Mouse (Mus musculus): ENCODE results near the gene Prkcd. TPM values are rescaled to one million over a fixed set of nuclear protein-coding genes. Genes with fewer than 3 reads are reported as not detected.
A peak's percentile ranks its signal among the peaks of the same experiment; 100 is the strongest.

Gene Prkcd
- polyA plus RNA-seq, 1 experiment from 2014 or later, result 62.8 TPM

DNA sequence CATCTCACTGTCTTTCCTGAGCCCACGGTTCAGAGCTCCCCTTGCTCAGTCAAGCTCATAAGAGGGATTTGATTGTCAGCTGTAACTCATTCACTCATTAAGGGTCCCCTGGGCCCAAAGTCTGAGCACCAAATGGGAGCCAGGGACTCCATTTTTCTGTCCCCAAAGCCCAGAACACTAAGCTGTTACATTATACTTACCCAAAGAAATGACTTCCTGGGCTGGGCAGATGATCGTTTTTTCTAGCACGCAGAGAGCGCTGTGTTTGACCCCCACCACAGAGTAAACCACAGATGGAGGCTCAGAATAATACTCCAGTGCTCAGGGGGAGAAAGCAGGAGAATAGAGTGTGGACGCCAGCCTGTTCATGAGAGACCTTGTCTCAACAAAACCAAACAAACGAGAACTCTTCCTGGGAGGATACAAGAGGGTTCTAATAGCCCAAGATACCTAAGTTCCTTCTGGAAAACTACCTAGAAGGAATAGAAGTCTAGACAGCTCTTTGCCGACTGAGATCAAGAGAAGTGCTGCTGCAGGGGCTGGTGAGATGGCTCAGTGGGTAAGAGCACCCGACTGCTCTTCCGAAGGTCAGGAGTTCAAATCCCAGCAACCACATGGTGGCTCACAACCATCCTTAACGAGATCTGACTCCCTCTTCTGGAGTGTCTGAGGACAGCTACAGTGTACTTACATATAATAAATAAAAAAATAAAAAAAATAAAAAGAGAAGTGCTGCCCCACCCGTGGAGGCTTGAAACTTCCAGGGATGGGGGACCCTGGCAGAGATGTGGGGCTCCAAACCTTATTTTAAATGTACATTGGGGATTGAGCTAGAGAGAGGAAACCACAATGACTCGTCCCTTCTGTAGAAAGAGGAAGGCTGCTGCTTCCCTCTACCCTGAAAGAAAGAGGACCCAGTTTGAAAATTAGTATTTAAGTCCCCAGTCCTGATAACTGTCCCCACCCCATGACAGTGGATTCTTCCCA, 1.0 kb upstream of the Prkcd start:
- no peak for TF ChIP-seq EP300 (optimal IDR thresholded peaks at IDR 0.05)
- TF ChIP-seq CTCF (IDR thresholded peaks at IDR 0.05; ENCODE audit: low read depth), result no peak
- WGBS, result 52% methylated on average over 12 of the region's 12 CpGs
- H3K27me3 ChIP-seq (ENCODE audit: control insufficient read depth, insufficient read depth, low read length), result no peaks in the 10 kb centered on the region
- no peaks in the 10 kb centered on the region for H3K9me3 ChIP-seq (ENCODE audit: control insufficient read depth, low read length)
- H3K4me1 ChIP-seq (replicated peaks; ENCODE audit: control insufficient read depth, insufficient read depth), result peaks cover 7% of the 10 kb centered on the region; the same call in 1 of the 2 replicates
- peak overlapping the region; percentile 92 for H3K27ac ChIP-seq (replicated peaks)
- H3K4me3 ChIP-seq (ENCODE audit: low read depth, low read length), result peak overlapping the region; percentile 85
- ATAC-seq (ENCODE audit: low FRiP score, low TSS enrichment) (no peak), DNase-seq (ENCODE audit: low spot score) (no peak)
- H3K4me2 ChIP-seq (replicated peaks; ENCODE audit: low read depth), result peak overlapping the region; percentile 73
- no peaks in the 10 kb centered on the region for H3K36me3 ChIP-seq (ENCODE audit: control insufficient read depth, insufficient read depth, low read length)
- peak overlapping the region; percentile 89 for H3K9ac ChIP-seq (ENCODE audit: low read length)

DNA sequence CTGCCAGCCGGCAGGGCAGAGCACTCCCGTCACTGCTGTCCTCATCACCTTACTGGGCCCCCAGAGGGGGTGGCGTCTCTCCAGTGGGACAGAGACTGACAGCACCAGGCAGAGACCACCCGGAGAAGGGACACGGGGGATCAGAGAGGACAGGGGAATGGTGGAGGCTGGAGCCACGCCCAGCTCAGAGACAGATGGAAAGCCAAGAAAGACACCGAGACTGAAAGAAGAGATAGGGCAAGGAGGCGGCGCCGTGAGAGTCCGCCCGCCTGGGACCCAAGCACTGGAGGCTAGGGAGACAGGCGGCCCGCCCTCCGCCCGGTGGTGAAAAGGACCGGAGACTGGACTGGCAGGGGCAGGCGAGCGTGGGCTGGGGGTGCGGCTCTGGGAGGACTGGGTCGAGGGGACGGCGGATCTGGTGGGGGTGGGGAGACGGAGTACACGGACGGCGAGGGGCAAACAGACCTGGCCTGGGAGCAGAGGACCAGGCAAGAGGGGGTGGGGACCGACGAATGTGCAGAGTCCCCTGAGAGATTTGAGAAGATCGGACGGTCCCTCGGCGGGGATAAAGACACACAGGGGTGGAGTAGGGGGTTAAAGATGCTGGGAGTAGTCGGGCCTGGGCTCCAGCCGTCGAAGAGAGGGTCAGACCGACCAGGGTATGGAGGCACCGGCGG, 741 bp downstream of the Prkcd start:
- TF ChIP-seq CTCF (IDR thresholded peaks at IDR 0.05; ENCODE audit: low read depth), result no peak
- no peak for TF ChIP-seq EP300 (optimal IDR thresholded peaks at IDR 0.05)
- Histone ChIP-seq H3K4me2 (replicated peaks; ENCODE audit: low read depth) (peak overlapping the region; percentile 73), H3K27ac (replicated peaks) (peak overlapping the region; percentile 92), H3K9me3 (ENCODE audit: control insufficient read depth, low read length) (no peaks in the 10 kb centered on the region), H3K9ac (ENCODE audit: low read length) (peak overlapping the region; percentile 89), H3K36me3 (ENCODE audit: control insufficient read depth, insufficient read depth, low read length) (no peaks in the 10 kb centered on the region), H3K4me3 (ENCODE audit: low read depth, low read length) (peak overlapping the region; percentile 85), H3K4me1 (replicated peaks; ENCODE audit: control insufficient read depth, insufficient read depth) (peaks cover 2% of the 10 kb centered on the region; the same call in 1 of the 2 replicates), H3K27me3 (ENCODE audit: control insufficient read depth, insufficient read depth, low read length) (no peaks in the 10 kb centered on the region)
- under 1% methylated on average over 39 of the region's 39 CpGs for WGBS
- ATAC-seq (ENCODE audit: low FRiP score, low TSS enrichment), result no peak
- peak; percentile 74 for DNase-seq (ENCODE audit: low spot score)

DNA sequence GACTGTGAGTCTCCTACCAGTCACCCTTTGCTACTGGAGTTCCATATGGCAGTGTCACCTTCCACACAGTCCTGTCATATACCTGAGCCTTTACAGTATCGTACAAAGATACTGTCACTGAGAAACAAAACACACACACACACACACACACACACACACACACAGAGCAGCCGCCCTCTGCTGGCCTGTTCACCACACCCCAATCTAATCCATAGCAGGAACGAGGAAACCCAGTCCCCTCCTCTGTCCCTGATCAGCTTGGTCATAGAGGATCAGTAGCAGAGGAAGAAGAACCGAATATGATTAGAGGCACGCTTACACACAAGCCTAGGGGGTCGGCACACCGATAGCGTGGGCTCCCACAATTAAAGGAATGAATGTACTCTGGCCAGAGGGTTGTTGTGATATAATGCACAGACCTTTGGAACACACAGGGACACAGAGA, 1.7 kb downstream of the Prkcd start:
- ATAC-seq (ENCODE audit: low FRiP score, low TSS enrichment) (peak; percentile 59), DNase-seq (ENCODE audit: low spot score) (peak; percentile 77)
- no peaks in the 10 kb centered on the region for H3K9me3 ChIP-seq (ENCODE audit: control insufficient read depth, low read length)
- H3K36me3 ChIP-seq (ENCODE audit: control insufficient read depth, insufficient read depth, low read length), result no peaks in the 10 kb centered on the region
- no peak for TF ChIP-seq EP300 (optimal IDR thresholded peaks at IDR 0.05)
- TF ChIP-seq CTCF (IDR thresholded peaks at IDR 0.05; ENCODE audit: low read depth), result peak; percentile 68
- peak overlapping the region; percentile 73 for H3K4me2 ChIP-seq (replicated peaks; ENCODE audit: low read depth)
- H3K27me3 ChIP-seq (ENCODE audit: control insufficient read depth, insufficient read depth, low read length), result no peaks in the 10 kb centered on the region
- H3K4me1 ChIP-seq (replicated peaks; ENCODE audit: control insufficient read depth, insufficient read depth), result peaks cover 2% of the 10 kb centered on the region; the same call in 1 of the 2 replicates
- WGBS, result 42% methylated on average over 8 of the region's 8 CpGs
- peak overlapping the region; percentile 89; the same call in 1 of the 2 replicates for H3K9ac ChIP-seq (ENCODE audit: low read length)
- peak overlapping the region; percentile 85 for H3K4me3 ChIP-seq (ENCODE audit: low read depth, low read length)
- H3K27ac ChIP-seq (replicated peaks), result peak overlapping the region; percentile 92

DNA sequence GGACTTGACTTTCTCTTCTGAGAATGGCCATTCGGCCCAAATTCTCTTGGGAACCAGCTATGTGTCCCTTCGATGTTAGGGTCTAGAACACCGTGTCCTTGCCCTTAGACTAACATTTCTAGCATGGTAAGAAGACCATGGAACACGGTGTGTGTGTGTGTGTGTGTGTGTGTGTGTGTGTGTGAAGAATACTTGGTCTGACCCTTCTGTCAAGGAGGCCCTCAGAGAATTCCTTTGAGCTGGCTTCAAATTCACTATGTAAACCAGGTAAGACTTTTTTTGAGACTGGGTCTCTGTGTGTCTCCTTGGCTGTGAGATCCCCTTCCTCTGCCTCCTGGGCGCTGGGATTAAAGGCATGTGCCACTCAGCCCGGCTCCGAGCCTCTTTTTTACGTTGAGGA, 3.5 kb downstream of the Prkcd start:
- ATAC-seq (ENCODE audit: low FRiP score, low TSS enrichment) (no peak), DNase-seq (ENCODE audit: low spot score) (no peak)
- no peak for TF ChIP-seq CTCF (IDR thresholded peaks at IDR 0.05; ENCODE audit: low read depth)
- TF ChIP-seq EP300 (optimal IDR thresholded peaks at IDR 0.05), result no peak
- no peak overlapping the region for H3K4me2 ChIP-seq (replicated peaks; ENCODE audit: low read depth)
- no peaks in the 10 kb centered on the region for H3K9me3 ChIP-seq (ENCODE audit: control insufficient read depth, low read length)
- 87% methylated on average over 8 of the region's 8 CpGs for WGBS
- H3K36me3 ChIP-seq (ENCODE audit: control insufficient read depth, insufficient read depth, low read length), result no peaks in the 10 kb centered on the region
- no peak overlapping the region for H3K27ac ChIP-seq (replicated peaks)
- no peak overlapping the region for H3K9ac ChIP-seq (ENCODE audit: low read length)
- no peaks in the 10 kb centered on the region for H3K27me3 ChIP-seq (ENCODE audit: control insufficient read depth, insufficient read depth, low read length)
- H3K4me3 ChIP-seq (ENCODE audit: low read depth, low read length), result no peak overlapping the region
- H3K4me1 ChIP-seq (replicated peaks; ENCODE audit: control insufficient read depth, insufficient read depth), result peaks cover 2% of the 10 kb centered on the region; the same call in 1 of the 2 replicates

DNA sequence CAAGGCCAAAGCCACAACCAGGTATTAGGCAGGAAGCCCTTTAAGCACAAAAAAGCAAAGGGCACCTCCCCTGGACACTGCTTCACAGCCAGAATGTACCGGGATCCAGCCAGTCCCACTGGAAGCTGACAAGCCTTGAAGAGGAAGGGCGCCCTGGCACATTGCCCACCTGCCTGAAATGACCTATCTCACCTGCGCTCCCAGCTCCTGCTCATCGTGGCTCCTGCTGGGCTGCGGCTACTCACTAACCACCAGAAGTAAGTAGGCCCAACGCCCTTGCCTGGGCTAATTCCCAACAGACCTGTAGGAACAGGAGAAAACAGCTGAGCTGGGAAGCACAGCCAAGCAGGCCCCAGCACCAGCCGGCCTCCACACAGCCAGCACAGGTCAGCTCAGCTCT, 3.9 kb downstream of the Prkcd start:
- H3K4me3 ChIP-seq (ENCODE audit: low read depth, low read length), result no peak overlapping the region
- no peaks in the 10 kb centered on the region for H3K9me3 ChIP-seq (ENCODE audit: control insufficient read depth, low read length)
- no peak overlapping the region for H3K27ac ChIP-seq (replicated peaks)
- H3K36me3 ChIP-seq (ENCODE audit: control insufficient read depth, insufficient read depth, low read length), result no peaks in the 10 kb centered on the region
- no peak overlapping the region for H3K4me2 ChIP-seq (replicated peaks; ENCODE audit: low read depth)
- no peaks in the 10 kb centered on the region for H3K27me3 ChIP-seq (ENCODE audit: control insufficient read depth, insufficient read depth, low read length)
- TF ChIP-seq CTCF (IDR thresholded peaks at IDR 0.05; ENCODE audit: low read depth), result no peak
- no peak for ATAC-seq (ENCODE audit: low FRiP score, low TSS enrichment)
- H3K4me1 ChIP-seq (replicated peaks; ENCODE audit: control insufficient read depth, insufficient read depth), result peaks cover 2% of the 10 kb centered on the region; the same call in 1 of the 2 replicates
- DNase-seq (ENCODE audit: low spot score), result no peak
- 66% methylated on average over 7 of the region's 7 CpGs for WGBS
- 0 out of 2 replicates have a peak overlapping the region, but pooled peaks have one; percentile 27 for H3K9ac ChIP-seq (ENCODE audit: low read length)
